Mouse (Mus musculus) heart, adult 2 months (tissue): ENCODE measurements around the gene Tapbp. TPM values are rescaled to one million over a fixed set of nuclear protein-coding genes. Genes with fewer than 3 reads are reported as not detected.

Experiments
- DNase-seq, 2 experiments: peaks; one replicate each; pipeline ENCODE4 v3.0.0; 2021
- H3K27ac ChIP-seq: fragments of 200-600 bp; 2 replicates; pipeline ENCODE4 v1.8.1; 2022
- H3K27me3 ChIP-seq: fragments of 200-500 bp; 2 replicates; pipeline ENCODE4 v1.6.1; 2012; ENCODE audit warnings: mild to moderate bottlenecking, low read length, inconsistent platforms, mixed read lengths; ENCODE audit not compliant: control insufficient read depth, insufficient read depth
- H3K36me3 ChIP-seq: fragments of 200-500 bp; 2 replicates; pipeline ENCODE4 v1.6.1; 2012; ENCODE audit warnings: low read length, inconsistent platforms; ENCODE audit not compliant: control insufficient read depth, insufficient read depth
- H3K4me1 ChIP-seq: fragments of 200-500 bp; 2 replicates; pipeline ENCODE4 v1.6.1; 2011; ENCODE audit warnings: low read length; ENCODE audit not compliant: control insufficient read depth, insufficient read depth
- H3K4me3 ChIP-seq: fragments of 200-600 bp; 2 replicates; pipeline ENCODE4 v1.8.1; 2022
- H3K79me2 ChIP-seq: fragments of 200-500 bp; replicated peaks from 2 replicates; pipeline ENCODE4 v1.6.1; 2012; ENCODE audit warnings: mild to moderate bottlenecking, inconsistent platforms, low read length, moderate library complexity, mixed read lengths; ENCODE audit not compliant: control insufficient read depth, insufficient read depth
- H3K9ac ChIP-seq: fragments of 200-500 bp; 2 replicates; pipeline ENCODE4 v1.6.1; 2012; ENCODE audit warnings: low read depth, mild to moderate bottlenecking, control low read depth, inconsistent platforms, low read length, mixed read lengths
- CTCF ChIP-seq: fragments of 200-600 bp; IDR thresholded peaks from 2 replicates; pipeline ENCODE4 v1.8.1; 2022; ENCODE audit warnings: antibody characterized with exemption, mild to moderate bottlenecking, moderate library complexity
- EP300 ChIP-seq: fragments of 200-500 bp; IDR thresholded peaks from 2 replicates; pipeline ENCODE4 v1.6.1; 2011; ENCODE audit warnings: low read depth, low read length, control low read depth; ENCODE audit not compliant: insufficient read depth
- POLR2A ChIP-seq: fragments of 200-500 bp; IDR thresholded peaks from 2 replicates; pipeline ENCODE4 v1.6.1; 2011; ENCODE audit warnings: mild to moderate bottlenecking, low read depth, low read length, control low read depth; ENCODE audit not compliant: insufficient read depth
- WGBS: fragments of 180-500 bp; shearing (Covaris S2); methylation state at CpG from one replicate; pipeline ENCODE4 v1.1.7; 2018; 5-methylcytosine and 5-hydroxymethylcytosine counted together
- intact Hi-C: fragments of 180-260 bp; cut with DNase I; formaldehyde crosslinking; loops from one replicate; pipeline ENCODE4 v1.15.1; 2025
- polyA plus RNA-seq: library from polyadenylated mRNA; depleted of rRNA; stranded (reverse); fragments of >200 nt; gene quantifications from 2 replicates; pipeline ENCODE4 v1.2.3, GENCODE M21; 2012
- total RNA-seq, 2 experiments: library from RNA; stranded (reverse); gene quantifications; 2 replicates each; pipeline ENCODE4 v1.2.3; 2021

The Tapbp gene
- total and polyA plus RNA-seq, 3 experiments, result 75.7 to 124 (median 98.9) TPM

- intact Hi-C loops, result no loop called here
- Histone ChIP-seq H3K4me3 (peak overlapping the region; percentile 61), H3K9ac (peak overlapping the region; percentile 80), H3K27ac (peak overlapping the region; percentile 78), H3K79me2 (no peaks in the 10 kb centered on the region), H3K4me1 (peaks cover 3% of the 10 kb centered on the region; the same call in 1 of the 2 replicates), H3K27me3 (no peaks in the 10 kb centered on the region), H3K36me3 (no peaks in the 10 kb centered on the region; the same call in 1 of the 2 replicates)
- under 1% methylated on average over 44 of the region's 44 CpGs for WGBS
- no peak for DNase-seq
- TF ChIP-seq EP300, result no peak
- TF ChIP-seq CTCF, result no peak
- TF ChIP-seq POLR2A, result no peak
Observed at GRCm38 (mm10) chr17:33908331-33909076, 7.2 kb upstream of the Tapbp start.

GRCm38 (mm10) chr17:33909077-33909868 lies 6.4 kb upstream of the Tapbp start, which contains the start of gene Daxx:
TSS of gene Daxx (plus strand) at chr17:33909414.
- no peaks in the 10 kb centered on the region for H3K27me3 ChIP-seq
- H3K4me1 ChIP-seq, result peaks cover 3% of the 10 kb centered on the region; the same call in 1 of the 2 replicates
- H3K79me2 ChIP-seq, result no peaks in the 10 kb centered on the region
- H3K9ac ChIP-seq, result peak within 1 kb of the TSS; percentile 91
- peak within 1 kb of the TSS; percentile 82 for H3K4me3 ChIP-seq
- TF ChIP-seq POLR2A (peak; percentile 70; the same call in 1 of the 2 replicates), CTCF (no peak), EP300 (peak; percentile 30; the same call in 1 of the 2 replicates)
- H3K36me3 ChIP-seq, result no peaks in the 10 kb centered on the region; the same call in 1 of the 2 replicates
- under 1% methylated on average over 68 of the region's 68 CpGs for WGBS
- DNase-seq, result peak; percentile 99 to 100
- H3K27ac ChIP-seq, result peak within 1 kb of the TSS; percentile 98
- intact Hi-C loops, result no loop called here

- Histone ChIP-seq H3K4me1 (peaks cover 3% of the 10 kb centered on the region; the same call in 1 of the 2 replicates), H3K36me3 (no peaks in the 10 kb centered on the region; the same call in 1 of the 2 replicates), H3K27me3 (no peaks in the 10 kb centered on the region), H3K79me2 (no peaks in the 10 kb centered on the region), H3K27ac (peak overlapping the region; percentile 98), H3K4me3 (peak overlapping the region; percentile 82), H3K9ac (peak overlapping the region; percentile 91)
- intact Hi-C loops, result no loop called here
- DNase-seq, result peak; percentile 65 to 69
- WGBS, result under 1% methylated on average over 14 of the region's 14 CpGs
- TF ChIP-seq CTCF, result no peak
- peak; percentile 70 for TF ChIP-seq POLR2A
Observed at GRCm38 (mm10) chr17:33909869-33910250, 5.8 kb upstream of the Tapbp start.

DNA sequence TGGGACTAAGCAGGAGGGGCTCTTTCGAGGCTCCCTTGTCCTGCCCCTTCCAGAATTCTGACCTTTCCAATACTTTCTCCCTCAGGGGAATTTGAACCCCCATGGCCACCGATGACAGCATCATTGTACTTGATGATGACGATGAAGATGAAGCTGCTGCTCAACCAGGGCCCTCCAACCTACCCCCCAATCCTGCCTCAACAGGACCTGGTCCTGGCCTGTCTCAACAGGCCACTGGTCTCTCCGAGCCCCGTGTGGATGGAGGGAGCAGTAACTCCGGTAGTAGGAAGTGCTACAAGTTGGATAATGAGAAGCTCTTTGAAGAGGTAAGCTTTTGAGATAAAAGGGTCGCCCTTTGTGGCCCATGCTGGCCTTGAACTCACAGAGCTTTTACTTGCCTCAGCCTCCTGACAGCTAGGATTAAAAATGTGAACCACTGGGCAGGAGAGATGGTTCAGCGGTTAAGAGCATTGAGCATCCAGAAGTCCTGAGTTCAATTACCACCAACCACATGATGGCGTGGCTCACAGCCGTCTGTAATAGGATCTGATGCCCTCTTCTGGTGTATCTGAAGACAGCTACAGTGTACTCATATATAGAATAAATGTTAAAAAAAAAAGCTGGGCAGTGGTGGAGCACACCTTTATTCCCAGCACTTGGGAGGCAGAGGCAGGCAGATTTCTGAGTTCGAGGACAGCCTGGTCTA lies 5.2 kb upstream of the Tapbp start:
- Histone ChIP-seq H3K36me3 (peaks cover 3% of the 10 kb centered on the region; the same call in 1 of the 2 replicates), H3K27me3 (no peaks in the 10 kb centered on the region), H3K9ac (peak overlapping the region; percentile 91), H3K4me1 (peaks cover 4% of the 10 kb centered on the region), H3K79me2 (no peaks in the 10 kb centered on the region), H3K27ac (peak overlapping the region; percentile 98), H3K4me3 (peak overlapping the region; percentile 82)
- DNase-seq, result no peak
- WGBS, result 31% methylated on average over 11 of the region's 11 CpGs
- intact Hi-C loops, result no loop called here
- no peak for TF ChIP-seq POLR2A
- no peak for TF ChIP-seq EP300
- peak; percentile 18; the same call in 1 of the 2 replicates for TF ChIP-seq CTCF

DNA sequence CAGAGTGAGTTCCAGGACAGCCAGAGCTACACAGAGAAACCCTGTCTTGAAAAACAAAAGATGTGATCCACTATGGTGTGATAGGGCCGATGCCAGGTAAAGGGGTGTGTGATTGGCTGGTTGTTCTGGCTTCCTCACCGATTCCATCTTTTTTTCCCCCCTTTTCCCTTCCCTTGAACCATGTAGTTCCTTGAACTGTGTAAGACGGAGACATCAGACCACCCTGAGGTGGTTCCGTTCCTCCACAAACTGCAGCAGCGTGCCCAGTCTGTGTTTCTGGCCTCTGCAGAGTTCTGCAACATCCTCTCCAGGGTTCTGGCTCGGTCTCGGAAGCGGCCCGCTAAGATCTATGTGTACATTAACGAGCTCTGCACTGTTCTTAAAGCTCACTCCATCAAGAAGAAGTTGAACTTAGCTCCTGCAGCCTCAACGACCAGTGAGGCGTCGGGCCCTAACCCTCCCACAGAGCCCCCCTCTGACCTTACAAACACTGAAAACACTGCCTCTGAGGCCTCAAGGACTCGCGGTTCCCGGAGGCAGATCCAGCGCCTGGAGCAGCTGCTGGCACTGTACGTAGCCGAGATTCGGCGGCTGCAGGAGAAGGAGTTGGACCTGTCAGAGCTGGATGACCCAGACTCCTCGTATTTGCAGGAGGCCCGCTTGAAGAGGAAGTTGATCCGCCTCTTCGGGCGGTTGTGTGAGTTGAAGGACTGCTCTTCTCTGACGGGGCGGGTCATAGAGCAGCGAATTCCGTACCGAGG lies 4.5 kb upstream of the Tapbp start:
- Histone ChIP-seq H3K9ac (no peak overlapping the region), H3K79me2 (no peaks in the 10 kb centered on the region), H3K4me3 (no peak overlapping the region), H3K27ac (no peak overlapping the region), H3K27me3 (no peaks in the 10 kb centered on the region), H3K4me1 (peaks cover 4% of the 10 kb centered on the region), H3K36me3 (peaks cover 3% of the 10 kb centered on the region; the same call in 1 of the 2 replicates)
- 87% methylated on average over 31 of the region's 31 CpGs for WGBS
- DNase-seq, result peak in 1 of 2 experiments; percentile 21
- TF ChIP-seq EP300 (no peak), POLR2A (no peak), CTCF (no peak)
- intact Hi-C loops, result no loop called here
